Mouse (Mus musculus) G1E (cell line): ENCODE measurements around the gene Rassf2.

ENCODE experiments used
- CTCF ChIP-seq: IDR thresholded peaks from 2 replicates; pipeline ENCODE4 v1.5.1; 2012; ENCODE audit warnings: low read depth, low read length, inconsistent platforms, mixed read lengths
- GATA1 ChIP-seq: IDR thresholded peaks from 2 replicates; pipeline ENCODE4 v1.6.1; 2012; ENCODE audit warnings: borderline replicate concordance, low read length, inconsistent platforms, mixed read lengths
- GATA2 ChIP-seq: IDR thresholded peaks from 2 replicates; pipeline ENCODE4 v1.6.1; 2012; ENCODE audit warnings: low read depth, low read length, inconsistent platforms, borderline replicate concordance
- POLR2AphosphoS5 ChIP-seq: IDR thresholded peaks from 2 replicates; pipeline ENCODE4 v1.6.1; 2012; ENCODE audit warnings: low read depth, low read length, inconsistent platforms; ENCODE audit not compliant: insufficient replicate concordance

DNA sequence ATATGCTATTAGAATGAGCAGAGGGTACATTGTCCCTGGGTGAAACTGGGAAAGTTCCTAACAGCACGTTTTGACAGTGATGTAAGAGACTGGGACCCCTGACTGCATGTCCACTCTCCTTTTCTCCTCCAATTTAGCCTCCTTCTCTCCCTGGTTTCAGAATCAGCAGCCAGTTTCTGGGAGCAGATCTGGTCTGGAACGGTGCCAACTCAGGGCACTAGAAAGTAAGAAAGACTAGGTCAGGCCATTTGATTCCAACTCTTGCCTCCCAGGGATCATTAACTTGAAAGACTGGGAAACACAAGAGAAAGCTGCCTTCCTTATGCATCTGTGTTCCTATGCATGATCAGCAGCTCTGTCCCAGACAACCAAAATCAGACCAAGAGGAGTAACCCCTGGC lies 77.6 kb downstream of the Rassf2 start:
- TF ChIP-seq CTCF (no peak), POLR2AphosphoS5 (no peak), GATA1 (no peak), GATA2 (no peak)
